Mouse (Mus musculus) layer of hippocampus, adult 2 months (tissue): ENCODE data around the gene Camk2g. TPM values are rescaled to one million over a fixed set of nuclear protein-coding genes. Genes with fewer than 3 reads are reported as not detected.

ENCODE experiments used
- DNase-seq, 2 experiments: peaks; one replicate each; pipeline ENCODE4 v3.0.0; 2022; ENCODE audit warnings: low spot score in 2 of 2
- H3K27ac ChIP-seq: fragments of 200-600 bp; 2 replicates; pipeline ENCODE4 v1.8.1; 2022
- H3K4me3 ChIP-seq: fragments of 200-600 bp; 2 replicates; pipeline ENCODE4 v1.8.1; 2022; ENCODE audit warnings: mild to moderate bottlenecking
- CTCF ChIP-seq: fragments of 200-600 bp; conservative IDR thresholded peaks from 2 replicates; pipeline ENCODE4 v1.8.1; 2022; ENCODE audit warnings: antibody characterized with exemption, mild to moderate bottlenecking, moderate library complexity
- microRNA-seq, 2 experiments: library from miRNA; unstranded; fragments of <30 nt; microRNA quantifications; one replicate each; pipeline ENCODE4 v1.2.0; 2021
- total RNA-seq, 2 experiments: library from RNA; stranded (reverse); gene quantifications; 2 replicates each; pipeline ENCODE4 v1.2.3; 2021

The Camk2g gene
- total RNA-seq, 2 experiments from 2014 or later: 216 to 229 TPM

DNA sequence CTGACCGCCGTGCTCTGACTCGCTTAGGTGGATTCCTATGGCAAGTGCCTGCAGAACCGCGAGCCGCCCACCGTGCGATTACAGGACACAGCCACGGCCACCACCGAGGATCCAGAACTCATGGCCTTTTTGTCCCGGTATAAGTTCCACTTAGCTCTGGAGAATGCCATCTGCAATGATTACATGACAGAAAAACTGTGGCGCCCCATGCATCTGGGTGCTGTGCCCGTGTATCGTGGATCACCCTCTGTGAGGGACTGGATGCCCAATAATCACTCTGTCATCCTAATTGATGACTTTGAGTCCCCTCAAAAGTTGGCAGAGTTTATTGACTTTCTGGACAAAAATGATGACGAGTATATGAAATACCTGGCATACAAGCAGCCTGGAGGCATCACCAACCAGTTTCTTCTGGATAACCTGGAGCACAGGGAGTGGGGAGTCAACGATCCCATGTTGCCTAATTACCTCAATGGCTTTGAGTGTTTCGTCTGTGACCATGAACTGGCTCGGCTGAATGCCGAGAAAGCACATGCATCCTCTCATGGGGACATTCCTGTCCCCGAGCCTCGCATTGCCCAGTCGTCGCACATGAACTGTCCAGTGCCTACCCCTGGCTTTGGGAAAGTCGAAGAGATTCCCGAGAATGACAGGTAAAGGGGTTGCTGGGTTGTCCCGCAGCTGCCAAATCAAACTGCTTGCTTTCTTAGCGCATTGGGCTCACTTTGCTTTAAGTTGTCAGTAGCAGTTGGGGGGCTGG lies 97.9 kb downstream of the Camk2g start:
- no peak for DNase-seq
- H3K4me3 ChIP-seq: peak overlapping the region; percentile 100
- peak overlapping the region; percentile 92 for H3K27ac ChIP-seq
- TF ChIP-seq CTCF: no peak

DNA sequence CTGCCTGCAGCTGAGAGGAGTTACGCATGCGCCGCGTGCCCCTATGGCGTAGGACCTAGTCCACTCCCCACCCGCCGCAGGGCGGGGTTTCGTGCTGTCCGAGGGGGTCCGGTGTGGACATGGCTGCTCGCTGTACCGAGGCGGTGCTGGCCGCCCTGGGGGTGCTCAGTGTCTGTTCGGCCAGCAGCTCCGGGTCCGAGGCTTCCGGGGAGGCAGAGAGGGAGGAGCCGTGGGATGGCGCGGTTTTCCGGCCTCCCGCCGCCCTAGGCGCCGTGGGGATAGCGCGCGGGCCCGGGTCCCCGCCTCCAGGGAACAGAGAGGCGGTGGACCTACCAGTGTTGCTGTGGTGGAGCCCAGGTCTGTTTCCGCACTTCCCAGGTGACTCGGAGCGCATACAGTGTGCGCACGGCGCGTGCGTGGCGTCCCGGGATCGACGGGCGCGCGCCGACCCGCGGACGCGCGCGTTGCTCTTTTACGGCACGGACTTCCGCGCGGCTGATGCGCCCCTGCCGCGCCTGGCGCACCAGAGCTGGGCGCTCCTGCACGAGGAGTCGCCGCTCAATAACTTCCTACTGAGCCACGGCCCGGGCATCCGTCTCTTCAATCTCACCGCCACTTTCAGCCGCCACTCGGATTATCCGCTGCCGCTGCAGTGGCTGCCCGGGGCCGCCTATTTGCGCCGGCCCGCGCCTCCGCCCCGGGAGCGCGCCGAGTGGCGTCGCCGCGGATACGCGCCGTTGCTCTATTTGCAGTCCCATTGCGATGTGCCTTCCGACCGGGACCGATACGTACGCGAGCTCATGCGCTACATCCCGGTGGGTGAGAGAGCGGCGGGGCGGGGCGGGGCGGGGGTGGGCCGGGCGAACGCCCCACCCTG lies 98.8 kb downstream of the Camk2g start, which contains the start of gene Fut11:
TSS of gene Fut11 (plus strand) at position 85 of the 877 bp plus-strand sequence.
- Histone ChIP-seq H3K4me3 (peak within 1 kb of the TSS; percentile 100), H3K27ac (peak within 1 kb of the TSS; percentile 92)
- no peak; the same call in 1 of the 2 replicates for TF ChIP-seq CTCF
- peak; percentile 86 to 88 for DNase-seq

GRCm38 (mm10) chr14:20694185-20694883 lies 99.6 kb downstream of the Camk2g start:
- no peak for DNase-seq
- no peak for TF ChIP-seq CTCF
- Histone ChIP-seq H3K27ac (peak overlapping the region; percentile 92), H3K4me3 (peak overlapping the region; percentile 100)

- H3K27ac ChIP-seq: no peak overlapping the region
- DNase-seq: no peak
- no peak for TF ChIP-seq CTCF
- no peak overlapping the region for H3K4me3 ChIP-seq
These were observed 100.2 kb downstream of the Camk2g start for GRCm38 (mm10) chr14:20693589-20694101.

DNA sequence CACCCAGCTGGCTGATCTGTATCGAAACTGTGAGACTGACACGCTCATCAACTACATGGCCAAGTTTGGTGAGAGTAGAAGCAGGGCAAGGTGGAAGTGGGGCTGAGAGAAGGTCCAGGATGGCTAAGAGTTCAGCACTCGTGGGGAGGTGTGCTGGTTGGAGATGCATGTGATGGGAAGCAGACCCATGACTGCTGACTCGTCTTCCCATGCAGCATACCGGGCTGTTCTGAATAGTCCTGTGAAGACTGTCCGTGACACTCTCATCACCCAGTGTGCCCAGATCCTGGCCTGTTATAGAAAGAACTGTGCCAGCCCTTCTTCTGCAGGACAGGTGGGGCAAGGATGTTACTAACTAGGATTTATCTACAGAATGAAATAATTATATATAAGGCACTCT lies 102.1 kb downstream of the Camk2g start:
- TF ChIP-seq CTCF: no peak
- H3K27ac ChIP-seq: no peak overlapping the region
- no peak overlapping the region for H3K4me3 ChIP-seq
- DNase-seq: no peak

GRCm38 (mm10) chr14:20689009-20689408 lies 104.9 kb downstream of the Camk2g start:
- H3K4me3 ChIP-seq: no peak overlapping the region
- no peak overlapping the region for H3K27ac ChIP-seq
- DNase-seq: no peak
- no peak for TF ChIP-seq CTCF

GRCm38 (mm10) chr14:20686576-20686975 lies 107.3 kb downstream of the Camk2g start:
- H3K4me3 ChIP-seq: no peak overlapping the region
- H3K27ac ChIP-seq: peak overlapping the region; percentile 59; the same call in 1 of the 2 replicates
- no peak for TF ChIP-seq CTCF
- DNase-seq: peak in 1 of 2 experiments; percentile 31

Small RNA genes within 50 kb of the gene (microRNA-seq; reads per million reads assigned to microRNA genes)
- gene Mir6946: 0 to 0.37 reads per million in 2 experiments

Other genes with a start within 250 kb of the Camk2g start
- gene Ppp3cb, start 247.5 kb downstream of the Camk2g start, total RNA-seq: 100 to 1,000 TPM; 302 to 305 TPM
- 10 to 100 TPM; 51.4 to 57.1 TPM for gene Usp54, start 153.0 kb downstream of the Camk2g start, total RNA-seq
- gene Myoz1, start 137.5 kb downstream of the Camk2g start, total RNA-seq: not detected
- under 1 TPM; 0.15 to 0.23 TPM for gene Synpo2l, start 125.7 kb downstream of the Camk2g start, total RNA-seq
- gene Sec24c, start 119.8 kb downstream of the Camk2g start, total RNA-seq: 100 to 1,000 TPM; 104 to 108 TPM
- gene Fut11, start 99.1 kb downstream of the Camk2g start, total RNA-seq: 10 to 100 TPM; 14.8 to 15.5 TPM
- gene Chchd1, start 91.1 kb downstream of the Camk2g start, total RNA-seq: 10 to 100 TPM; 53.4 to 56.9 TPM
- 100 to 1,000 TPM; 189 to 206 TPM for gene Zswim8, start 86.5 kb downstream of the Camk2g start, total RNA-seq
- gene Ndst2, start 59.5 kb downstream of the Camk2g start, total RNA-seq: 10 to 100 TPM; 20.4 to 20.9 TPM
- 1 to 10 TPM; 3.2 to 4.2 TPM for gene Plau, start 42.6 kb upstream of the Camk2g start, total RNA-seq
- 10 to 100 TPM; 30.9 to 38.9 TPM for gene Vcl, start 135.3 kb upstream of the Camk2g start, total RNA-seq